Mouse (Mus musculus) erythroblast, adult 5-6 weeks (primary cell): ENCODE measurements around the gene Spsb3. TPM values are rescaled to one million over a fixed set of nuclear protein-coding genes. Genes with fewer than 3 reads are reported as not detected.

Experiments used
- ATAC-seq: replicated peaks from 2 replicates; pipeline ENCODE4 v1.8.0; 2016; ENCODE audit warnings: moderate number of reproducible peaks, mild to moderate bottlenecking, moderate TSS enrichment, inconsistent platforms; ENCODE audit not compliant: poor library complexity, low FRiP score, severe bottlenecking
- total RNA-seq, 2 experiments: library from RNA; stranded (forward) in 1 of 2; stranded (reverse) in 1 of 2; fragments of 150-400 nt in 1 of 2; fragments of 200-764, 138-1000 nt in 1 of 2; gene quantifications; 2 replicates each; pipeline versions ENCODE4 v1.2.3 to v1.2.4; 2015 to 2017; ENCODE audit warnings: low replicate concordance in 2 of 2

Gene Spsb3
- 20.4 and 49.3 TPM in 2 replicates for total RNA-seq (2015; ENCODE audit: low replicate concordance)
- total RNA-seq (2017; ENCODE audit: low replicate concordance) = 28.2 and 35.1 TPM in 2 replicates

DNA sequence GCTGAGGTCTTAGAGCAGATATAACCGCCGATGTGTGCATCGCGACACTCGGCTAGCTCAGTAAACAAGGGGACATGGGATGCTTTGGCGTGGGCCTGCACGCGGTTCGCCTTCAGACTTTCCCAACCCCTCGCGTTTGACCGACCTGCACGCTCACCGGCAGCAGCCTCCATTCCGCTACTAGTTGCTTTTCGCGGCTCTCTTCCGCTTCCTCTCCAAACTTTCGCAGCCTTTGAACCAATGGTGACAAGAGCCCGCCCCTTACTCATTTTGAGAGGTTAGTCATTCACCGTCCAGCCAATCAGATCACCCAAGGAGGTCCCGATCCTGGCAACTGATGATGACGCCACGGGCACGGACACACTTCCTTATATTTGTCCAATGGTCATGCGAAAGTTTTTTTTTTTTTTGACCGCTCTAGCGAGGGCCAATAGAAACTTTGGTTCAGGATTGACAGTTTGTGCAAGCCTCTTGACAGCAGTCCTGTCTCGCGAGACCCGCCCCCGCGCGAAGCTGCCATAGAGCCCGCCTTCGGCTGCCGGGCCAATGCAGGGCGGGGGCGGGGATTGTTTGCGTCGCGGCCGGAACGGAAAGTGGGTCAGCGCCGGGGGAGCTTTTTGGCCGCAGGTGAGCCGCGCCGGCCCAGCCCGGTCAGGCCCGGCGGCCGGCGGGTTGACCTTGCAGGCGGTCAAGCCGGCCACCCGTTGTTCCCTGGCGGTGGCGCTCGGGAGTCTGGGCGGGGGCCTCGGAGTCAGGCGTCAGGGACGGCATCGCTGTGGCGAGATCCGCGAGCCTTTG is at the start of gene Spsb3, which contains the start of gene Nubp2:
Spsb3 (plus strand) TSS at position 510 of the 798 bp plus-strand sequence.
Nubp2 (minus strand) TSS at position 216 of the 798 bp plus-strand sequence.
- ATAC-seq = peak; percentile 88

DNA sequence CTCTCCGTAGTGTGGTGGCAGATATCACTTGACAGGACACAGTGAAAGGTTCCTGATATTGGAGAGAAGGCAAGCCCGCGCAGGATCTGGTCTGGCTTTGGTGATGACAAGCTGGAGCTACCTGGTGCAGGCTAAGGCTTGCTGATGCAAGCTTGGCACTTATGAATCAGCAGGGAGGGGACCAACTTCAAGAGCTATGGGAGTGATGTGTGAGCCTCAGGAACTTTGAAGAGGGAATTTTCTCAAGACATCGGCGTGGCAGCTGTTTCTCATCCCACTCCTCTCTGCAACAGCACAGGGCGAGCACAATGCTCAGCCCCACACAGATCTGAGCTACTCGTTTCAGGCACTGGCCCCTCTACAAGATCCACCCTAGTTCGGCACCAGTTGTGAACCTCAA is 46.6 kb upstream of the Spsb3 start, which contains the start of gene Hagh:
Hagh (plus strand) TSS at position 302 of the 400 bp plus-strand sequence.
- ATAC-seq = no peak

DNA sequence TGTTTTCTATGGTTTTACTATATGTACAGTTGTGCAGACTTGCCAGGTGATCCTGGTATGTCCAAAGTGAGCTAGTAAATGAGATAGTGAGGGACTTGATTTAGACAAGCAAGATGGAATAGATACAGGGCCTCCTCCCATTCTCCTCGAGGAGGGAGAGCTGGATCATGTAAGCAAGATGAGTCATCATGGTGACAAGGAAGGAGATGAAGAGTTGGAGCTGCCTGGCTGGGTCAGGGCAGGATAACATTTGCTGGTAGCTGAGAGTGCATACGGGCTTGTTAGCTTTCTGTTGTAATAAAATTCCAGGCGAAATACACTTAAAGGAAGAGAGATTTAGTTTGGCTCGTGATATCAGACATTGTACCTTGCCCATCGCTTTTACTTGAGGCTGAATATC is 46.1 kb upstream of the Spsb3 start:
- ATAC-seq = no peak

DNA sequence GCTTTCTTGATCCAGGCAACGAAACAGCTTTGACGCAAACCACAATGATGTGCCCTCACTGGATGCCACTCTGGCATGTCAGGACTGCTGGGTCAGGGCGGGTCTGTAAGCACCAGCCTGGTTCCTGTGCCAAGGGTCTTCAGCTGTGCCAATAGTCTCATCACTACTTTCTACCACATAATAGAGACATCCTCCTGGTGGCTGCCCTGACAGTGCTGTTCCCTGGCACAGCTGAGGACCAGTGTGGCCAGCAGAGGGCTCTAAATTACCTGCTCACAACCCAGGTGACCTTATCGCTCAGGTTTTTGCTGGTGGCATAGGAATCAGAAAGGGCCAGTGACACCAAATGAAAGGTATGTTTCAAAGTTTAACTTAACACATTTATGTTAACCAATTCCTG is 45.3 kb upstream of the Spsb3 start:
- peak; percentile 85 for ATAC-seq

DNA sequence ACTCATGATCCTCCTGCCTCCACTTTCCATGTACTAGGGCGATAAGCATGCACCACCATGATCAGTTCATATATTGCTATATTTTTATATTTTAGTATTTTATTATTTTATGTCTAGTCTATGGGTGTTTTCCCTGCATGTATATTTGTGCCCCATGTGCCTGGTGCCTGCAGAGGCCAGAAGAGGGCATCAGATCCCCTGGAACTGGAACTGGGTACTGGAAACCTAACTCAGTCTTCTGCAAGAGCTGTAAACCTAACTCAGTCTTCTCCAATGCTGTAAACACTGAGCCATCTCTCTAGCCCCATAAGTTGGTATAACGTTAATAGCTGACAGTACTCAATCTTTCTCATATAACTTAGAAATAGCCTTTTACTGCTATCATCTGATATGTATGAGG is 43.8 kb upstream of the Spsb3 start:
- ATAC-seq = peak; percentile 79

DNA sequence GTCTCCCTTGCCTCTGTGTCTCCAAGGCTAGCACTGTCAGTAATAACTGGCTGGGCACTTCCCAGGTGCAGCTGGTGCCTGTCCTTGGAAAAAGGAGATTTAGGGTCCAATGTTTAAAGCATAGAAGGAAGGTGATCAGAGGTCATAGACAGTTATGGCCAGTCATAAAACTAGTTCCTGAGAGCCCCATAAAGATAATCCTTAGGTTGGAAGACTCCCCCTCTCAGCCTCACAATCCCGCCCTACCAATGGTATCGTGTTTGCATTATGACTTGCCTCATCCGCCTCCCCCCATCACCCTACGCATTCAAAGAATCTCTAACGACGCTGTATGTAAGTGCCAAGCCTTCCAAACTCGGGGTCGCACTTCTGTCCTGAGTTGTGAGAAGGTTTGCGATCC is 41.9 kb upstream of the Spsb3 start:
- no peak for ATAC-seq

DNA sequence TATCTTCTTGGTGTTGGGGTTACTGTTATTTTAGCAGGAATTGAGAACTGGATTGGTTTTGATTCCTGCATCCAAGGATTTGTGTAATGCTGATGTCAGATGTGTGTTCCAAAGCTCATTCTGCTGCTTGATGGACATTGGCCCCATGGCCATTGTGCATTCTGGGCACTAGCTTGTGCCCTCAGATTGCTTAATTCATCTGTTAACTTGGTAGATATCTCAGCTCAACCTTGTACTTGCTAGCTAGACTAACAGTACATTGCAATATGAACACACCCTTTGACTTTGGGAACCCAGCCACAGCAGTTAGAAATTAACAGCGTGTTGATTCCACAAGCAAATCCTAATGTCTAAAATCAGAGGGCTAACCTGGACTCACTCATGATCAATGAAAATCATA is 39.1 kb upstream of the Spsb3 start:
- ATAC-seq = no peak

DNA sequence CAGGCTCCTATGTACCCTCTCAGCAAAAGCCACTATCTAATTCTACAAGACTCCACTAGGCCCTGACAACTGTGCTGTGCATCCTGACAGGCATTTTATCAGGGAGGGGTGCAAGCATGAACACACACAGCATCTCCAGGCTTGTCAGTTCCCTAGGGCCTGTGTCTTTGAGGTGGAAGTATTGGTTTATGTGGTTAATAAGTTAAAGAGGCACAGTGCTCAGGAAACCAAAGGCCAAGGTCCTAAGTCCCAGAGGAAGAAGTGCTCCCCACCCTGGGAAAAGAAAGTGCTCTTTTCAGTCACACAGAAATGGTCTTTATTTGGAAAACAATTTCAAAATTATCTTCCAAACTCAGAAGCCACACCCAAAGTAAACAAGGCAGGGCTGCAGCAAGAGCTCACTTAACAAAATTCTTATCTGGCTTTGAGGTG is 37.8 kb upstream of the Spsb3 start:
- peak; percentile 36 for ATAC-seq

DNA sequence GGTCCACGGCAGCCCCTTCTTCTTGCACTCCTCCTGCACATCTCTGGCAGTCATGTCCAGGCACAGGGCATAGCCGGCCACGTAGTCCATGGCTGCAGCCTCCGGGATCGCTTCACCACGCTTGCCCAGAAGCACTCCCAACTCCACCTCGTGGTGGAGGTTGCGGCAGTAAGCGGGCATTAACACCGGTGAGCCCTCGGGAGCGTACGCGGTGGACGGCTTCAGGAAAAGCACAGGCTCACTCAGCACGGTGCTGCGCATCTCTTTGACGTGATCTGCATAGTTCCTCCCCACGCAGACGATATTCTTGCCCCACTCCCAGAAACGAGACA is 36.7 kb upstream of the Spsb3 start:
- ATAC-seq = peak; percentile 52

DNA sequence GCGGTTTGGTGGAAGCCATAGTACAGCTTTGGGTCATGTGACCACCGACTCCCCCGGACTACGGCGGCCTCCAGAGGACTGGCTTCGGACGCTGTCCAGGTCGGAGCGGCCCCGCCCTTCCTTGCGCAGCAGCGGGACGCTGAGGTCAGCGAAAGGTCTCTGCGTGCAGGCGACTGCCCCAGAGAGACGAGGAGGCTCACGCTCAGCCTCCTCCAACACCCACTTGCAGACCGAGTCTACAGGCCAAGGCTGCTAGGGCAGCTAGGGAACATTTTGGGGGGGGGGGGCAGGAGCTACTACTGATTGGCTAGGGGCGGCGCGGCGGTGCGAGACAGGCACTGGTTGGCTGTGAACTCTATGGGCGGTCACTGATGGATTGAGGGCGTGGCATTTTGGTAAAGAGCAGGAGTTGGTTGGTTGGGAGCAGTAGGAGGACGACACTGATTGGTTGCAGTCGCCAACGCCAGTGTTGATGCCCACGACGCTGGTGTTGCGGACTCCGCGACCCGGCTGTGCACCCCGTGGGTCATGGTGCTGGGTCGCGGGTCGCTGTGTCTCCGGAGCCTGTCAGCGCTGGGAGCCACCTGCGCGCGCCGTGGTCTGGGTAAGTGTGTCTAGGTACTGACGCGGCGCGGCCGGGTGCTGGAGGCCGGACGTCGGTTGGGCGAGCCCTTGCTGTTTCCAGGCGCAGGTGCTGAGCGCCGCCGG is 36.2 kb upstream of the Spsb3 start, which contains the start of gene Fahd1:
Fahd1 (minus strand) TSS at position 300 of the 708 bp plus-strand sequence.
- ATAC-seq = peak; percentile 85

DNA sequence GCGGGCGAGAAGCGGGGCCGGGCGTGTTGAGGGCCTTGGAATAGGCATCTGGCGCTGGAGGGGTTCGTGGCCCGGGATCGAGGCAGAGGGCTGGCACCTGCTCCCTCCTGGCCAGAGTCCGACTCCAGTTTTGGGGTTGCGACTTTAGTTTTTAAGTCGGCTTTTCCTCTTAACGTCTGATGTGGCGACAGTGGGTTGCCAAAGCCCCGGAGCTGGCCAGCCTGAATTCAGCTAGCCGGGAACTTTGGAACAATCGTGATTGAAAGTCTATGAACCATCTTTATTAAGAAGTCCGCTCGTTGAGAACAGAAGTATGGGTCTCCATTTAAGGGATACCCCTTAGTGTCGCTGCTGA is 35.7 kb upstream of the Spsb3 start:
- no peak for ATAC-seq

DNA sequence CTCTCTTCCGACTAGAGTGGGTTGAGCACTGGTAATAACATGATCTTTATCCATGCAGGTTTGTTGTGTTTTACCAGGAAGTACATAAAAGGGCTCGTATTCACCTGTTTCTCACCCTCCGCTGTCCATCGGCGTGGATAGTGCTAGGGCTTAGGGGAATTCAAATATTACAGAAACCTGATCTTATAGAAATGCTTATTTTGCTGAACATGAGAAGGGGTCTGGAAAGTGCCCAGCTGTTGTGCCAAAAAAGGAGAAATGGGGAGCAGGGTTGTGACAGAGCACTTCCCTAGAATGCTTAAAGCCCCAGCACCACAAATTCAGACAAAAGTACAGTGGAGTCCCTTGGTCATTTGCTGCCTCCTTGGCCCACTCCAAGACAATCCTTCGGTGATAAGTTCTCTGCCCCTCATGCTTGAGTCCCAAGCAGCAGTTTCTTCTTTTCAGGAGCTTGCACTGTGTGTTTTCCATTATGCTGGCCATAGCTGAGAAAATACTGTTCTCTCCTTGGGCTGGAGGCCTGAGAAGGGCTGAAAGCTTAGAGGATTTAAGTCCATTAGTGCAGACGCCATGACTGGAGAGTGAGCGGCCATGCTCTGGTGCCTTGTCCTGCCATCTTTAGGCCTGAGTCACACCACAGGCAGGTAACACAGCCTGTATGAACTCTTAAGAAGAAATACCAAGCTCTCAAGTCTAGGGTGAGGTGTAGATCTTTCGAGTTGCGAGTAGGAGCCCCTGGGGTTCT is 34.9 kb upstream of the Spsb3 start:
- ATAC-seq = no peak

DNA sequence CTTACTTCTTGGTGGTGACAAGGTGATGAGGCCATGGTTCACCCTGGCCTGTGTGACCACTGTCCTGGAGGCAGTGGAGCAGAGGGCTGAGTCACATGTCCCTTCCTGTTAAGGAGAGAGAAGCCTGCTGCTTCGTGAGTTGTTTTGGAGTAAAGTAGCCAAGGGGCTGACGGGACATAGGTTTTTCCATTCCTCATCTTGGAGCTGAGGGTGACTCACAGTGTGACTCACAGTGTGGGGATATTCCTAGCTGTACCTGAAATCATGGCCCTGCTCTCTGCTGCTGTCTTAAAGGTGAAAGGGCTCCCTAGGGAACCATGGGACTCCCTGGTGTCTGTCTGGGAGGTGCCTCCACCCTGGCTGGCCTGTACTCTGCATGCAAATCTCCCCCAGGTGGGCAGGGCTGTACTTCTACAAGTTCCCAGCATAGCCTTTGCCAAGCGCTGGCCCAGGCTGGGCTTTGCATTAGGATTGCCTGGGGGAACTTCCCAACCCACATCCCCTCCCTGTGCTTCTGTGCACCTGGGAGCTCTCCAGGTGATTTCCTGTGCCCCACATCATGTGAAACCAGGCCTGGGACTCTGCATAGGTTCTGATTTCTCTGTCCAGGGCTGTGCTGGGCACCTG is 30.5 kb upstream of the Spsb3 start:
- no peak for ATAC-seq

DNA sequence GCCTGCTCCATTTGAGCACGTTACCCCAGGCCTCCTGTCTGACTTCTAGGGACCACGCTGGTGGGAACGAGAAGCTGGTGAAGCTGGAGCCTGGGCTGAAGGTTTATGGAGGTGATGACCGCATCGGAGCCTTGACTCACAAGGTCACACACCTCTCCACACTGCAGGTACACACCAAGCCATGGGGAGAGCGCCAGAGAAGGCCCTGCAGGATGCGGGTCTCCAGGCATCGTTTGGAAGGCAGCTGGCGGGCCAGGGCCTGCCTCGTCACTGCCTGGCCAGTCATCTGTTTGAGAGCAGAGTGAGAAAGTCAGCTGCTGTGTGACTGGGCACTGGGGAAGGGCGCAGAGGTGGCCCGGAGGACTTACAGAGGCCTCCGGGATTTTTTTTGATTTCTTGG is 29.9 kb upstream of the Spsb3 start:
- no peak for ATAC-seq

DNA sequence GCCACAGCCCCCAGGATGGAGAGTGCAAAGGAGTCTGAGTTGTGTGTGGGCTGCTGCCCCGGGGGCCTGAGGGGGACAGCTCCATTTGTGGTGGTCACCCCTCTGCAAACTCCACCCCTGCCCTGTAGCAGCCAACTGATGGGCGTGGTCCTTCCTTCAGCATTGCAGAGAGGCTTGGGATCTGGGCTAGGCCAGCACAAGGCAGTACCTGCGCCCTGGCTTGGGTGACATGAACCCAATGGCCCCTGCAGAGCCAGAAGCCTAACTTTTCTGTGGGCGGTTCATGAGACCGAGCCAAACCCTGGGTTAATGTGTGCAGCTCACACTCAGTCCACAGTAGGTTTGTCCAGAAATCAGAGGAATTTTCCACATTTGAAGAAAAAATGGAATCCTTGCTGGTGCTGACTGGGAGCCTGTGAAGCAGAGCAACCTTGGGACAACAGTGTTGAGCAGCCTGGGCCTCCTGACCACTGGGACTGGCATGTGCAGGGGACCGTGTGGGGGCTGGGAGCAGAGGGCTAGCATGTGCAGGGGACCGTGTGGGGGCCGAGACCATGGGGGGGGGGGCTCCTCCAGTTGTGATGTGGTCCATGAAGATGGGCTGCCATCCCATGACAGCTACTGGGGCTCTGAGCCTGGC is 28.5 kb upstream of the Spsb3 start:
- ATAC-seq = peak; percentile 45

DNA sequence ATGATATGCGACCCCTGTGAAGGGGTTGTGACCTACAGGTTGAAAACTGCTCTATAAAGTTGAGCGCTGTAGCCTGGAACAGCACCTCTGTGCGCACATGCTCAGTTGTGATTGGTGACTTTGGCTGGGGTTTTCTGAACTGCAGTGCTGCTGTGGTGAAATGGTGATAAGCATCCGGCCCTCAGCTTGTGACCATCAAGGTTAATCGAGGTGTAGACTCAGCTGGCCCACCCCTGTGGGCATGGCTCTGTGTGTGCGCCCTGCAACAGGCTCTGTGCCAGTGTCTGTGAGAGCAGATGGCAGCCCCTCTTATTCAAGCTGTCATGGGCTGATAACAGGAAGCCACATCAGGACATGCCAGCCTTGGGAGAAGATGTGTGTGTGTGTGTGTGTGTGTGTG is 27.5 kb upstream of the Spsb3 start:
- peak; percentile 82 for ATAC-seq

DNA sequence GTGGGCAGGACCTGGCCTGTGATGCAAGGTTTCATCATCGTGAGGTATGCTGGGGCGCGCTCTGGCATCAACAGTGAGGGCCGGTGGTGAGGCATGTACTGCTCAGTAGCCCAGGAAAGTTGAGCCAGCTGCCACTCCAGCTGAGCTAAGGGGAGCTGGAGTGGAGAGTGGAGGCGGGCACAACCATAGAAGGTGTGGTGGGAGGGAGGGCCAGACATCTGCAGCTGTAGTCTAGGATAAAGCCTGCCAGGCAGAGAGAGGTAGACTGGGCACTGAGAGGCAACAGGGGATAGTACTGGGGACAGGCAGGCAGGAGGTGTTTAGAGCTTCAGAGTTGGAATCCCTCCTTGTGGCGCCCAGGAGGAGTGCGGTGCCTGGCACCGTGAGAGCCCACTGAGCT is 26.4 kb upstream of the Spsb3 start:
- peak; percentile 74 for ATAC-seq

DNA sequence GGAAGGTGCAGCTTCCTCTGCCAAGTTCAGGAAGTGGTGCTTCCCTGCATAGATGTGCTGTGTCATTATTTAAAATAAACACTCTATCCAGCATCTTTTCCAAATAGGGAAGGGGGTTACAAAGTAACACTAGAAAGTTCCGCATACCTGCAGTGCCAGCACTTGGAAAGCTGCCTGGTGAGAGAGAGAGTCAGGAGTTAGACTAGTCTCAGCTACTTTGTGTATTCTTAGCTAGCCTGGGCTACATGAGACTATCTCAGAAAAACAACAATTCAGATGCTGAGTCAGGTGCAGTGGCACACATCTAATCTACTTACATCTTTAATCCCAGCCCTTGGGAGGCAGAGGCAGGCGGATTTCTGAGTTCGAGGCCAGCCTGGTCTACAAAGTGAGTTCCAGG is 24.7 kb upstream of the Spsb3 start:
- ATAC-seq = no peak

DNA sequence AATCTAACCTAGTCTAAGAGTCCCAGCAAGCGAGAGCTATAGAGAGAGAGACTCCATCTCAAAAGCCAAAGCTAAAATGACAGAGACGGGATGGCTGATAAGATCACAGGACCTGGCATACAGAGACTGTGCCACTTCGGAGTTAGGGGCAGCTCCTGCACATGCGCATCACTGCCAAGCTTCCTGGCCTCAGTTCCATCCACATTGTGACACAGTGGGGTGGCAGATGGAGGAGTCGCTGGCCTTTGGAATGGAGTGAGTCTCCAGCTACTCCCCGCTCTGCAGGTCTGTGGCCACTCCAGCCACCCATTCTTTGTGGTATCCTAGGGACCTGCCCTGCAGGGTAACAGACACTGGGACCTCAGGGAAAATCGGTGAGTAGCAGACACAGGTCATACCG is 20.7 kb upstream of the Spsb3 start, which contains the start of gene Igfals:
Igfals (plus strand) TSS at position 222 of the 400 bp plus-strand sequence.
- ATAC-seq = no peak
